ENCODE assay signal across 29 mouse cellular contexts in genomic region chr3:31089956-31090355, GRCm38 (mm10). TPM values are rescaled to one million over a fixed set of nuclear protein-coding genes. Genes with fewer than 3 reads are reported as not detected.
DNase-seq lines count a peak whose midpoint lies in the region; ATAC-seq and TF ChIP-seq lines count a peak whose summit lies in the region.
"Had no signal": no experiment of that assay in that cellular context is flagged by ENCODE, and none has a peak within 500 bp of the region (broad histone marks: within the 10 kb centered on the region; RNA-seq: fewer than 3 reads in every experiment).

No protein-coding gene starts in this region.

- no peak overlapping the region for H3K27ac ChIP-seq in heart, postnatal 0 days (ENCODE audit: low read depth)
- peak overlapping the region; percentile 79; the same call in 1 of the 2 replicates for H3K27ac ChIP-seq in ES-E14 (ENCODE audit: insufficient read depth, low read depth, low read length, poor library complexity, severe bottlenecking)
- no peak overlapping the region for H3K27ac ChIP-seq in heart, embryonic 11.5 days (ENCODE audit: low read depth, low read length)
- H3K27ac ChIP-seq: forebrain, embryonic 10.5 days; heart, adult 2 months; hindbrain, embryonic 15.5 days; kidney, postnatal 0 days; limb, embryonic 10.5 days; liver, embryonic 15.5 days; midbrain, embryonic 15.5 days had no signal

- in situ Hi-C loops in ES-E14 (cut with MboI; ENCODE audit: low sequenced_read_pairs in 2 of 2, unreplicated experiment in 2 of 2): no loop called here

- H3K9ac ChIP-seq in heart, postnatal 0 days (replicated peaks; ENCODE audit: low read depth, low read length): no peak overlapping the region
- H3K9ac ChIP-seq in ES-E14 (ENCODE audit: insufficient read depth, low read depth, low read length, poor library complexity, severe bottlenecking): no peak overlapping the region
- H3K9ac ChIP-seq in heart, embryonic 11.5 days (ENCODE audit: low read depth, low read length): no peak overlapping the region
- H3K9ac ChIP-seq: forebrain, postnatal 0 days; hindbrain, embryonic 15.5 days; liver, embryonic 15.5 days; midbrain, embryonic 15.5 days; stomach, embryonic 15.5 days had no signal

- H3K4me2 ChIP-seq in heart, postnatal 0 days (ENCODE audit: low read depth, low read length): no peak overlapping the region
- no peak overlapping the region for H3K4me2 ChIP-seq in heart, embryonic 11.5 days
- H3K4me2 ChIP-seq: hindbrain, embryonic 15.5 days; liver, embryonic 15.5 days; midbrain, embryonic 15.5 days; stomach, embryonic 15.5 days had no signal

- TF ChIP-seq EP300 in heart, postnatal 0 days (IDR thresholded peaks at IDR 0.05; ENCODE audit: low read depth): no peak

- TF ChIP-seq CTCF in heart, postnatal 0 days (IDR thresholded peaks at IDR 0.05; ENCODE audit: low read depth): no peak

- WGBS in heart, postnatal 0 days: 46% methylated on average over 7 of the region's 7 CpGs
- 46% methylated on average over 7 of the region's 7 CpGs for WGBS in heart, embryonic 11.5 days (ENCODE audit: insufficient replicate concordance)

- no peak overlapping the region for H3K4me3 ChIP-seq in heart, postnatal 0 days (ENCODE audit: low read depth, low read length)
- H3K4me3 ChIP-seq in ES-E14 (ENCODE audit: insufficient read depth in 1 of 2, low read depth in 1 of 2, low read length in 2 of 2, poor library complexity in 1 of 2, severe bottlenecking in 1 of 2): peak overlapping the region; percentile 3 to 11; a peak in 1 of 4 replicates
- H3K4me3 ChIP-seq in heart, embryonic 11.5 days (ENCODE audit: low read depth, low read length): no peak overlapping the region
- H3K4me3 ChIP-seq: forebrain, embryonic 10.5 days; heart, adult 2 months; hindbrain, embryonic 15.5 days; limb, embryonic 10.5 days; liver, embryonic 15.5 days; midbrain, embryonic 15.5 days; stomach, embryonic 15.5 days had no signal

- DNase-seq in heart, postnatal 0 days (ENCODE audit: low spot score): peak; percentile 17
- no peak for DNase-seq in heart, postnatal 25 days (ENCODE audit: low spot score)
- DNase-seq in 416B (ENCODE audit: low read depth) (peak; percentile 89), ES-E14 (ENCODE audit: low read depth, low spot score) (peak; percentile 39)
- no peak for DNase-seq in layer of hippocampus, adult 18-20 months (ENCODE audit: low spot score in 2 of 2)
- no peak for DNase-seq in testis, postnatal 10 days (ENCODE audit: low spot score)
- DNase-seq: adrenal gland, postnatal 36 days; cerebellum, adult 9-11 months; forebrain, postnatal 0 days; gastrocnemius, postnatal 25 days; heart, adult 2 months; heart, postnatal 4 days; kidney, adult 2 months; liver; lung, postnatal 10 days; right cerebral cortex, adult 18-20 months; thymus, adult 18-20 months; thymus, postnatal 36 days had no signal

- H3K27me3 ChIP-seq in heart, postnatal 0 days (ENCODE audit: control insufficient read depth, insufficient read depth, low read length): 0 out of 2 replicates have a peak, but pooled peaks cover 4% of the 10 kb centered on the region
- no peaks in the 10 kb centered on the region; the same call in 1 of the 2 replicates for H3K27me3 ChIP-seq in heart, embryonic 11.5 days (ENCODE audit: control insufficient read depth, insufficient read depth, low read length)
- H3K27me3 ChIP-seq: hindbrain, embryonic 15.5 days; liver, embryonic 15.5 days; midbrain, embryonic 15.5 days; stomach, embryonic 15.5 days had no signal

- no peaks in the 10 kb centered on the region for H3K36me3 ChIP-seq in heart, postnatal 0 days (replicated peaks; ENCODE audit: control insufficient read depth, insufficient read depth, low read length)
- H3K36me3 ChIP-seq in ES-E14 (ENCODE audit: control insufficient read depth, insufficient read depth, low read length, poor library complexity, severe bottlenecking): no peaks in the 10 kb centered on the region
- H3K36me3 ChIP-seq in heart, embryonic 11.5 days (ENCODE audit: control insufficient read depth, insufficient read depth, low read length): no peaks in the 10 kb centered on the region
- H3K36me3 ChIP-seq: forebrain, embryonic 10.5 days; hindbrain, embryonic 15.5 days; limb, embryonic 10.5 days; liver, embryonic 15.5 days; midbrain, embryonic 15.5 days; stomach, embryonic 15.5 days had no signal

- no peaks in the 10 kb centered on the region for H3K9me3 ChIP-seq in heart, postnatal 0 days (replicated peaks; ENCODE audit: control insufficient read depth, low read length)
- H3K9me3 ChIP-seq in ES-E14 (ENCODE audit: control insufficient read depth, insufficient read depth, low read depth, low read length): no peaks in the 10 kb centered on the region
- H3K9me3 ChIP-seq in heart, embryonic 11.5 days (replicated peaks; ENCODE audit: control insufficient read depth, low read length): no peaks in the 10 kb centered on the region
- H3K9me3 ChIP-seq: forebrain, embryonic 10.5 days; hindbrain, embryonic 15.5 days; limb, embryonic 10.5 days; liver, embryonic 15.5 days; midbrain, embryonic 15.5 days; stomach, embryonic 15.5 days had no signal

- intact Hi-C loops in heart, postnatal 25 days (cut with DNase I): loop anchor here (2.0 to 5.0 kb wide), 2 partner anchors 13 to 93 kb away; partner anchors contain the start of gene Prkci

- no peak for ATAC-seq in heart, postnatal 0 days (ENCODE audit: insufficient read depth, low read depth)
- 0 out of 2 replicates have a peak, but pooled peaks have one; percentile 7 for ATAC-seq in megakaryocyte progenitor cell, adult 5-6 weeks (replicated peaks; ENCODE audit: poor library complexity)
- no peak for ATAC-seq in heart, embryonic 11.5 days (replicated peaks; ENCODE audit: insufficient number of reproducible peaks, low FRiP score, low TSS enrichment)
- ATAC-seq: CD4-positive, CD25-positive, alpha-beta regulatory T cell, adult 4 months; forebrain, postnatal 0 days; midbrain, embryonic 15.5 days had no signal

- peaks cover 4% of the 10 kb centered on the region; the same call in 1 of the 2 replicates for H3K4me1 ChIP-seq in heart, postnatal 0 days (ENCODE audit: control insufficient read depth, insufficient read depth)
- peaks cover 24 to 33% of the 10 kb centered on the region in 2 experiments for H3K4me1 ChIP-seq in ES-E14 (ENCODE audit: control insufficient read depth in 2 of 2, insufficient read depth in 2 of 2, low read length in 2 of 2, poor library complexity in 1 of 2)
- peaks cover 3% of the 10 kb centered on the region for H3K4me1 ChIP-seq in heart, embryonic 11.5 days (ENCODE audit: control insufficient read depth, insufficient read depth, low read length)

TF ChIP-seq in ES-E14, 5 proteins besides CTCF, POLR2A, EP300 and RAD21:
- TF ChIP-seq HCFC1 (IDR thresholded peaks at IDR 0.05; ENCODE audit: borderline replicate concordance, insufficient read depth, low read length): no peak
- no peak for TF ChIP-seq ZNF384 (IDR thresholded peaks at IDR 0.05; ENCODE audit: low read depth, low read length)
- TF ChIP-seq ZC3H11A (IDR thresholded peaks at IDR 0.05; ENCODE audit: borderline replicate concordance, low read depth, low read length): no peak
- no peak for TF ChIP-seq MAFK (IDR thresholded peaks at IDR 0.05; ENCODE audit: insufficient read depth, low read depth, low read length)
- no peak for TF ChIP-seq CHD2 (IDR thresholded peaks at IDR 0.05; ENCODE audit: low read depth, low read length)

RNA-seq across cellular contexts. Expression of gene Skil, which starts 4.9 kb away (rescaled TPM):
- 13.1 and 17.9 TPM in 2 replicates for total RNA-seq in heart, postnatal 0 days (2014; rRNA removed; ENCODE audit: low replicate concordance)
- polyA plus RNA-seq in heart, postnatal 0 days (2015; fragmentation: Nextera tagmentation; extraction: Ambion mirVana): 10.7 and 10.9 TPM in 2 replicates
- 10 to 100 TPM; 14.2 to 17.6 TPM for total RNA-seq in heart, postnatal 25 days (2021)
- 68.9 and 92.2 TPM in 2 replicates for total RNA-seq in ES-E14 (2012; rRNA removed)
- total RNA-seq in megakaryocyte progenitor cell, adult 5-6 weeks (2015): 5.9 and 6.7 TPM in 2 replicates
- total RNA-seq in megakaryocyte progenitor cell, adult 5-6 weeks (2017): 13.2 and 15.9 TPM in 2 replicates
- 10 to 100 TPM; 61.6 to 63.4 TPM for total RNA-seq in layer of hippocampus, adult 18-20 months (2021)
- polyA plus RNA-seq in heart, embryonic 11.5 days (2014; fragmentation: Nextera tagmentation; extraction: Ambion mirVana): 26.3 and 32.4 TPM in 2 replicates

RNA-seq across cellular contexts. Expression of gene Cldn11, which starts 59.8 kb away (rescaled TPM):
- total RNA-seq in heart, postnatal 0 days (2014; rRNA removed; ENCODE audit: low replicate concordance): 5.6 and 9.3 TPM in 2 replicates
- polyA plus RNA-seq in heart, postnatal 0 days (2015; fragmentation: Nextera tagmentation; extraction: Ambion mirVana): 4.8 and 6.0 TPM in 2 replicates
- total RNA-seq in heart, postnatal 25 days (2021): 1 to 10 TPM in 1 of 2 experiments, under 1 TPM in 1; 0.70 to 1.4 TPM
- total RNA-seq in ES-E14 (2012; rRNA removed): 0.13 and 0.21 TPM in 2 replicates
- not detected in 2 replicates for total RNA-seq in megakaryocyte progenitor cell, adult 5-6 weeks (2015)
- total RNA-seq in megakaryocyte progenitor cell, adult 5-6 weeks (2017): not detected in 2 replicates
- 100 to 1,000 TPM in 1 of 2 experiments, 10 to 100 TPM in 1; 98.2 to 115 TPM for total RNA-seq in layer of hippocampus, adult 18-20 months (2021)
- polyA plus RNA-seq in heart, embryonic 11.5 days (2014; fragmentation: Nextera tagmentation; extraction: Ambion mirVana): 5.2 and 6.6 TPM in 2 replicates
- total RNA-seq: megakaryocyte-erythroid progenitor cell, adult 5-6 weeks had no signal
- polyA plus RNA-seq: CD4-positive, CD25-positive, alpha-beta regulatory T cell, adult 4 months had no signal

Comparison
In these comparisons a context has a peak if more than half of its experiments do, and no peak if none do; other contexts are left out.
1. DNase-seq: peak in heart, postnatal 0 days (single experiment), 416B (single experiment) and ES-E14 (single experiment); none in heart, postnatal 25 days (single experiment), layer of hippocampus, adult 18-20 months (0 of 2) and testis, postnatal 10 days (single experiment).
2. H3K4me3 ChIP-seq: peak in ES-E14 (2 of 2); none in heart, postnatal 0 days (single experiment) and heart, embryonic 11.5 days (single experiment).